Mouse (Mus musculus) lung, embryonic 15.5 days (tissue): ENCODE results near the gene Zic5. TPM values are rescaled to one million over a fixed set of nuclear protein-coding genes. Genes with fewer than 3 reads are reported as not detected.

Experiments used
- ATAC-seq: fragments of 200-750 bp; cut with Nextera tagmentation; 2 replicates; pipeline ENCODE4 v1.8.0; 2017; ENCODE audit warnings: moderate number of reproducible peaks, borderline replicate concordance; ENCODE audit not compliant: low FRiP score, low TSS enrichment; ENCODE audit errors: extremely low read depth
- H3K27ac ChIP-seq: fragments of 300-500 bp; sonication (generic); 2 replicates; pipeline ENCODE4 v1.5.1; 2015; ENCODE audit warnings: moderate library complexity, mild to moderate bottlenecking, inconsistent platforms
- H3K27me3 ChIP-seq: fragments of 300-500 bp; sonication (generic); 2 replicates; pipeline ENCODE4 v1.6.1; 2015; ENCODE audit warnings: inconsistent platforms
- H3K36me3 ChIP-seq: fragments of 300-500 bp; sonication (generic); 2 replicates; pipeline ENCODE4 v1.6.1; 2015; ENCODE audit warnings: inconsistent platforms
- H3K4me1 ChIP-seq: fragments of 300-500 bp; sonication (generic); 2 replicates; pipeline ENCODE4 v1.6.1; 2015; ENCODE audit warnings: inconsistent platforms
- H3K4me2 ChIP-seq: fragments of 300-500 bp; sonication (generic); 2 replicates; pipeline ENCODE4 v1.6.1; 2015; ENCODE audit warnings: inconsistent platforms, mild to moderate bottlenecking, moderate library complexity
- H3K4me3 ChIP-seq: fragments of 300-500 bp; sonication (generic); 2 replicates; pipeline ENCODE4 v1.5.1; 2015; ENCODE audit warnings: mild to moderate bottlenecking, inconsistent platforms
- H3K9ac ChIP-seq: fragments of 300-500 bp; sonication (generic); 2 replicates; pipeline ENCODE4 v1.6.1; 2015; ENCODE audit warnings: inconsistent platforms
- H3K9me3 ChIP-seq: fragments of 300-500 bp; sonication (generic); 2 replicates; pipeline ENCODE4 v1.6.1; 2016; ENCODE audit warnings: inconsistent platforms
- WGBS: fragments of 180-500 bp; shearing (Covaris S2); methylation state at CpG from one replicate; pipeline ENCODE4 v1.1.7; 2015; 5-methylcytosine and 5-hydroxymethylcytosine counted together
- polyA plus RNA-seq: library from polyadenylated mRNA; unstranded; fragments of >200 nt; fragmentation: Nextera tagmentation; extraction: Ambion mirVana; gene quantifications from 2 replicates; pipeline ENCODE4 v1.2.1, GENCODE M21; 2015

Zic5 gene
- polyA plus RNA-seq, 1 experiment from 2014 or later, result not detected

DNA sequence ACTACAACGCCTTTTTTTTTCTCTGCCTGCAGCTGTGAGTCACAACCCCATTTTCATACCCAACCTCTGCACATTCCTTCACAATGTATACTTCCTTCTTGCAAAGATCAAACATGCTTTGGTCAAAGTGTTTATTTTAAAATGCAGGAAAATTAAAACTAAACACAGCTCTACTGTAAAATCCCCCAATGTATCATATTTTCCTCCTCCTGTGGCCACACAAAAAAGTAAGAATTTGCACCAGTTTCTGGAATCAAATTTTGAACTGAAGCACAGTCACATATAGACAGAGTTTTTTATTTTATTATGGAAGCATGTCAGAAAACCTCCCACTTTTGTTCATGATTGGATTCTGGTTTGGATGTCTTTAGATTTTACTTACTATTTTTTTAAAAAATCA is 21.1 kb upstream of the Zic5 start:
- peaks cover 93% of the 10 kb centered on the region for H3K27me3 ChIP-seq
- H3K36me3 ChIP-seq, result no peaks in the 10 kb centered on the region
- H3K27ac ChIP-seq, result no peak overlapping the region
- H3K4me3 ChIP-seq, result no peak overlapping the region
- no peak for ATAC-seq
- 0 out of 2 replicates have a peak, but pooled peaks cover 4% of the 10 kb centered on the region for H3K4me1 ChIP-seq
- no peak overlapping the region for H3K4me2 ChIP-seq
- no peaks in the 10 kb centered on the region for H3K9me3 ChIP-seq
- no peak overlapping the region for H3K9ac ChIP-seq
- 0% methylated on average over 1 of the region's 1 CpGs for WGBS

GRCm38 (mm10) chr14:122485635-122486181 is 20.2 kb upstream of the Zic5 start:
- Histone ChIP-seq H3K27ac (no peak overlapping the region), H3K27me3 (peaks cover 93% of the 10 kb centered on the region), H3K4me1 (0 out of 2 replicates have a peak, but pooled peaks cover 2% of the 10 kb centered on the region), H3K9me3 (no peaks in the 10 kb centered on the region), H3K4me2 (no peak overlapping the region), H3K9ac (no peak overlapping the region), H3K36me3 (no peaks in the 10 kb centered on the region), H3K4me3 (no peak overlapping the region)
- WGBS, result 3% methylated on average over 12 of the region's 12 CpGs
- no peak for ATAC-seq

GRCm38 (mm10) chr14:122484844-122485551 is 19.5 kb upstream of the Zic5 start:
- H3K9me3 ChIP-seq, result no peaks in the 10 kb centered on the region
- WGBS, result 3% methylated on average over 22 of the region's 24 CpGs
- no peak for ATAC-seq
- H3K36me3 ChIP-seq, result no peaks in the 10 kb centered on the region
- H3K27me3 ChIP-seq, result peaks cover 93% of the 10 kb centered on the region
- no peaks in the 10 kb centered on the region for H3K4me1 ChIP-seq
- no peak overlapping the region for H3K4me3 ChIP-seq
- no peak overlapping the region for H3K27ac ChIP-seq
- H3K9ac ChIP-seq, result no peak overlapping the region
- no peak overlapping the region for H3K4me2 ChIP-seq

- Histone ChIP-seq H3K4me3 (no peak overlapping the region), H3K36me3 (no peaks in the 10 kb centered on the region), H3K9ac (no peak overlapping the region), H3K4me2 (no peak overlapping the region), H3K27ac (no peak overlapping the region), H3K9me3 (no peaks in the 10 kb centered on the region), H3K27me3 (peaks cover 92% of the 10 kb centered on the region), H3K4me1 (no peaks in the 10 kb centered on the region)
- ATAC-seq, result no peak
- 2% methylated on average over 4 of the region's 4 CpGs for WGBS
These were observed 19.0 kb upstream of the Zic5 start for GRCm38 (mm10) chr14:122484458-122484843.

DNA sequence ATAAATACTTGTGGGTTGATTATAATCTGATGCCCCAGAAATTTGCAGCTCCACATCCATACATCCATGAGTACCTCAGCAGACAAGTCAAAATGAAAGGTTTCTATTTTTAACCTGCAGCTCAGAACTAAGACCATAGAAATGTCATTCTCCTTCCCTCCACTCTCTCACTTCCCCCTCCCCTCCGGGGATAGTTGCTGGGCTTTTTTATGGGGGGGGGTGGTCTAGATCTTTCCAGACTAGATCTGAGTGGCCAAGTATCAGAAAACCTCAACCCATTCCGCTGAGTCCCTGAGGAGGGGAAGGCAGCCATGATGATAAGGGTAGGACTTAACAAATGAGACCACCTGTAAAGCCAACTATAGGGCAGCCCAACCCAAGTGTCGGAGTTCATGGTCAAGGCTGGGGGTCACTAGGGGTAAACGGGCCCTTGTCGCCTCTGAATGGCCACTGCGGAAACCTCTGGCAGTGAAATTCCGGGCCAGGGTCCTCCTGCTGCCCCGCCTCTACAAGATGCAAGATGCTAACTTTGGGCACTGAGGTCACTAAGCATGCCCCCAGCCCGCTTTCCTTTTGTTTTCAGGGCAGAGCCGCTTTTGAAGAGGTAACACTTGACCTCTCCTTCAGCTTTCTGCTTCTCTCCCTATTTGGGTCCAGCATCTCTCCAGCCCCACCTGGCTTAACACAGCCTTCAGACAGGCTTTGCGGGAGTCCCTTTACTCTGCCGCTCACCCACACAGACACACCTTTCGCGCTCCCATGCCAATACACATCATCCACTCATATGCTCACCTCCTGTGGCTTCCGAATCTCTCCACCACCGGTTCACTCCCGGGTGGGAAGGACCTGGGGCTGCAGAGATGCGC is 18.3 kb upstream of the Zic5 start:
- peaks cover 91% of the 10 kb centered on the region for H3K27me3 ChIP-seq
- 3% methylated on average over 18 of the region's 18 CpGs for WGBS
- no peak overlapping the region for H3K9ac ChIP-seq
- no peaks in the 10 kb centered on the region for H3K9me3 ChIP-seq
- no peak overlapping the region for H3K27ac ChIP-seq
- no peak overlapping the region for H3K4me3 ChIP-seq
- no peaks in the 10 kb centered on the region for H3K36me3 ChIP-seq
- ATAC-seq, result no peak
- no peaks in the 10 kb centered on the region for H3K4me1 ChIP-seq
- H3K4me2 ChIP-seq, result no peak overlapping the region

DNA sequence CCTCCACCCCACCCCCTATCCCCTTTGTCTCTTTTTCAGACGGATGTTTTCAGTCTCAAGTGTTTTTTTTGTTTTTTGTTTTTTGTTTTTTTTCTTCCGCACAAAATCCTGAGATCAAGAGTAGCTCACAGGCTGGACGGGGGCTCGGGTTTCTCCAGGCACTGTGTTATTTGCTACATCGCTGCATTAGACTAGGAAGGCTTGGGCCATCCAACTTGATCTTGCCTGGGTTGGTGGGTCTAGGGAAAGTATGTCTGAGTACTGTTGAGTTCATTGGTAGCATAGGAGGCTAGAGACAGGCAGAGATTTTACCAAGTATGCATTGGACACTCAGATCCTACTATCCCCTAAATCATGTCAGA is 17.5 kb upstream of the Zic5 start:
- no peak for ATAC-seq
- Histone ChIP-seq H3K27me3 (peaks cover 95% of the 10 kb centered on the region), H3K9me3 (no peaks in the 10 kb centered on the region), H3K27ac (no peak overlapping the region), H3K4me3 (no peak overlapping the region), H3K4me1 (no peaks in the 10 kb centered on the region), H3K36me3 (no peaks in the 10 kb centered on the region), H3K9ac (no peak overlapping the region), H3K4me2 (no peak overlapping the region)
- WGBS, result 4% methylated on average over 5 of the region's 5 CpGs

DNA sequence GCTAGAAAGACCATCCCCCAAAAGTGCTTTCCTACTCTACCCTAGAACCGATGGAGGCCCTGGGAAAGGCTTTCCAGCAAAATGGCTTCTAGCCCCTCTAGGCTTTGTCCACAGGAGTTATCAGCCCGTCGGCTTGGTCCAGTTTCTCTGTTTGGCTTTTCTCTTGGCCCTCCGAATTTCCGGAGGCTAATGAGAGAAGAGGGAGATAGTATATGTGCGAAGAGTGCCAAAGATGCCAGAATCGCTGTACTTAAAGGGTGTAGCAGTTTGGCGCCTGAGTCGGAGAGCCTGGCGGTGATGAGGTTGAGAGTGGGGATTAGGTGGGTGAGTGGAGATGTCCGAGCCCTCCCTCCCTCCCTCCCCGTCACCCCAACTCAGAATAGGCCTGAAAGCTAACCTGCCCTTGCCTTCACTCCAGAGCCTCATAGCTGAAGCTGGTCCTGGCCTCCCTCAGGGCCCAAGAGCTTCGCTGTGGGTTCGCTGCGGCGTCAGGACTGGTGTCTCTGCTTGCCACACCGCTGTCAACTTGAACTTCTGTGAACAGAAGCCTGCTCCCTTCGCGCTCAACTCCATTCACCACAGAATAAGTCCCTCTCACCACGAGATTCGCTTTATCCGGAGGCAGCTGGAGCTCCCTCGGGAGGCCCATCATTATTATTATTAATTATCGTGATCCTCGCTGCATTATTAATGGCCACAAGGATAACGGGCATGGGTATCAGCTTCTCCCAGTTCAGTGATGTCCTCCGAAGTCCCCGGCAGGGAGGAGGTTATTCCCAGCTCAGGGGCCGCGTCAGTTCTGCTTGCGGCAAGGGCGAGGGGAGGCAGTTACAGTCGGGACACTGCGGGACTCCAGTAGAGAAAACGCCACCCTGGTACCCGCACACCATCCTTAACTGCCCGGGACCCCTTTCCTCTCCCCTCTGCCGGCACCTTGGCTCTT is 16.9 kb upstream of the Zic5 start:
- under 1% methylated on average over 38 of the region's 38 CpGs for WGBS
- no peak for ATAC-seq
- no peaks in the 10 kb centered on the region for H3K4me1 ChIP-seq
- no peaks in the 10 kb centered on the region for H3K9me3 ChIP-seq
- H3K4me3 ChIP-seq, result no peak overlapping the region
- no peak overlapping the region for H3K27ac ChIP-seq
- no peak overlapping the region for H3K9ac ChIP-seq
- peaks cover 96% of the 10 kb centered on the region for H3K27me3 ChIP-seq
- H3K4me2 ChIP-seq, result no peak overlapping the region
- no peaks in the 10 kb centered on the region for H3K36me3 ChIP-seq

- H3K27me3 ChIP-seq, result peaks cover 97% of the 10 kb centered on the region
- no peak overlapping the region for H3K4me2 ChIP-seq
- H3K9ac ChIP-seq, result no peak overlapping the region
- no peak overlapping the region for H3K4me3 ChIP-seq
- peaks cover under 1% of the 10 kb centered on the region; the same call in 1 of the 2 replicates for H3K4me1 ChIP-seq
- no peaks in the 10 kb centered on the region for H3K9me3 ChIP-seq
- no peak overlapping the region for H3K27ac ChIP-seq
- WGBS, result 4% methylated on average over 15 of the region's 15 CpGs
- no peaks in the 10 kb centered on the region for H3K36me3 ChIP-seq
- no peak for ATAC-seq
These were observed 15.7 kb upstream of the Zic5 start for GRCm38 (mm10) chr14:122481181-122481580.

DNA sequence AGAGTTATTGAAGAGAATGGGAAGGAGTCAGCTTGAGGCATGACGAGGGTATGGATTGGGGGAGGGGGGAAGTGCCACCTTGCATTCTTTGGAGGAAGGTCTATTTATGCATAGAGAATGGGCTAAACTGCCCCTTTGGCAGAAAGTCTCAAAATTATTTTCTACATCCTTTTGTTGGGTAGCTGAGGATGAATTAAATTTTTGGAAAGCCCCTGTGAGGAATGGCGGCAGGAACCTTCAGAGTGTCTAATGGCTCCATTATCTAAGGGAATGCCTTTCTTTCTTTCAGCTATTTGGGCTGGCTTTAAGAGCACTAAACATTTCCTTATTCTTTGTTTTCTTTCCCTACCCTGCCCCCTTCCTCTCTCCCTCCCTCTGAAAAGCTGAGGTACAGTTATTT is 14.9 kb upstream of the Zic5 start:
- no peaks in the 10 kb centered on the region for H3K36me3 ChIP-seq
- no peaks in the 10 kb centered on the region for H3K9me3 ChIP-seq
- H3K27me3 ChIP-seq, result peaks cover 97% of the 10 kb centered on the region
- H3K27ac ChIP-seq, result no peak overlapping the region
- peaks cover 9% of the 10 kb centered on the region; the same call in 1 of the 2 replicates for H3K4me1 ChIP-seq
- 1% methylated on average over 2 of the region's 2 CpGs for WGBS
- H3K4me3 ChIP-seq, result no peak overlapping the region
- ATAC-seq, result no peak
- no peak overlapping the region for H3K9ac ChIP-seq
- H3K4me2 ChIP-seq, result no peak overlapping the region

DNA sequence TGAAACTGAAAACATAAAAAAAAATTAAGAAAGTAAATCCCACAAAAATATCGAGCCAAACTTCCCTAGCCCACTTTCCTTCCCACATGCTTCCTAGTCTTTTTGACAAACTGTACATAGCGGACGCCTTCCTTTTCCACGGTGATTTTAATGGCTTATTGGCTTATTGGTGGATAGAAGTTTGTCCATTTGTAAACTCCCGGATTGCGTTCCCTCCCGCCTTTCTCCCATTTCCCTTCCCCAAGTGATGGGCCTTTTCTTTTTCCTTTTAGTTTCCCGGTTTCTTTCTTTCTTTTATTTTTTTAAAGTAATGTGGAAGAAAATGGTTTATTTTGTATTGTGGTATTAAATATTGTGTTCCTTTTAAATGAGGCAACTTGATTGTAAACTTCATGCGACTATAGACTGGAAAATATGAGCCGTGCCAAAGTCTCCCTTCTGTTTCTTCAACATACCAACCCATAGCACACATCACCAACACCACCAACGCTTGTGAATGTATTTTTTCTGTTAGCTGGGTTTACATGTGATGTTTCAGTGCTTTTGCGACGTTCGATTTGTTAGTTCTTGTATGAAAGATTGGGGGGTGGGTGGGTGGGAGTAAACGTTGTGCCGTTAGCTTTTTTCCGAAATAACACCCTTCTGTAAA is 14.1 kb upstream of the Zic5 start:
- H3K4me1 ChIP-seq, result peaks cover 16% of the 10 kb centered on the region
- H3K9ac ChIP-seq, result no peak overlapping the region
- H3K9me3 ChIP-seq, result no peaks in the 10 kb centered on the region
- 23% methylated on average over 17 of the region's 17 CpGs for WGBS
- peaks cover 97% of the 10 kb centered on the region for H3K27me3 ChIP-seq
- ATAC-seq, result no peak
- H3K4me2 ChIP-seq, result no peak overlapping the region
- no peaks in the 10 kb centered on the region for H3K36me3 ChIP-seq
- H3K4me3 ChIP-seq, result no peak overlapping the region
- H3K27ac ChIP-seq, result no peak overlapping the region

DNA sequence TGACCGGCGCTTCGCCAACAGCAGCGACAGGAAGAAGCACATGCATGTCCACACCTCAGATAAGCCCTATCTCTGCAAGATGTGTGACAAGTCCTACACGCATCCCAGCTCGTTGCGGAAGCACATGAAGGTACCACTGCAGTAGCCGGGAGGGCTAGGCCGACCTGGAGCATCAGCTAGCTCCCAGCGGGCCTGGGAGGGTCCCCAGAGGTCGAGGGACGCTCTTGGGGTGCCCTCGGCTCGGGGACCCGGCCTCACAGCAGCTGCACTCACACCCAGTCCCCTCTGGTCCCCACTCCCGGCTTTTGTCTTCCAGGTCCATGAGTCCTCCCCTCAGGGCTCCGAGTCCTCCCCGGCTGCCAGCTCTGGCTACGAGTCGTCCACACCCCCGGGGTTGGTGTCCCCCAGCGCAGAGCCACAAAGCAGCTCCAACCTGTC is 13.1 kb upstream of the Zic5 start:
- Histone ChIP-seq H3K27ac (no peak overlapping the region), H3K27me3 (peaks cover 97% of the 10 kb centered on the region), H3K4me2 (no peak overlapping the region), H3K36me3 (no peaks in the 10 kb centered on the region), H3K4me1 (peaks cover 25% of the 10 kb centered on the region), H3K4me3 (no peak overlapping the region), H3K9ac (no peak overlapping the region), H3K9me3 (no peaks in the 10 kb centered on the region)
- under 1% methylated on average over 22 of the region's 22 CpGs for WGBS
- ATAC-seq, result no peak
